Comparison of ENCODE assay signal across 8 mouse cellular contexts in genomic region chr11:71847684-71848367, GRCm38 (mm10).
DNase-seq lines count a peak whose midpoint lies in the region; ATAC-seq and TF ChIP-seq lines count a peak whose summit lies in the region.

No protein-coding gene starts in this region.

- H3K27me3 ChIP-seq in heart, adult 2 months (ENCODE audit: control insufficient read depth, insufficient read depth, low read length), result no peaks in the 10 kb centered on the region
- no peaks in the 10 kb centered on the region for H3K27me3 ChIP-seq in neural tube, embryonic 13.5 days
- H3K27me3 ChIP-seq in neural tube, embryonic 15.5 days (replicated peaks), result no peaks in the 10 kb centered on the region
- H3K27me3 ChIP-seq in midbrain, postnatal 0 days (ENCODE audit: insufficient read depth, low read length), result no peaks in the 10 kb centered on the region

- TF ChIP-seq POLR2A in heart, adult 2 months (IDR thresholded peaks at IDR 0.05; ENCODE audit: insufficient read depth, low read depth, low read length), result no peak

- no peaks in the 10 kb centered on the region for H3K36me3 ChIP-seq in heart, adult 2 months (ENCODE audit: control insufficient read depth, insufficient read depth, low read length)
- H3K36me3 ChIP-seq in neural tube, embryonic 13.5 days, result no peaks in the 10 kb centered on the region
- H3K36me3 ChIP-seq in neural tube, embryonic 15.5 days, result no peaks in the 10 kb centered on the region
- no peaks in the 10 kb centered on the region for H3K36me3 ChIP-seq in midbrain, postnatal 0 days (ENCODE audit: insufficient read depth, low read length)

- H3K79me2 ChIP-seq in heart, adult 2 months (replicated peaks; ENCODE audit: control insufficient read depth, insufficient read depth, low read length), result no peaks in the 10 kb centered on the region

- no peaks in the 10 kb centered on the region for H3K9me3 ChIP-seq in neural tube, embryonic 13.5 days
- H3K9me3 ChIP-seq in neural tube, embryonic 15.5 days (replicated peaks), result no peaks in the 10 kb centered on the region
- H3K9me3 ChIP-seq in midbrain, postnatal 0 days (ENCODE audit: low read length), result no peaks in the 10 kb centered on the region

- peak; percentile 83 for TF ChIP-seq CTCF in heart, adult 2 months (IDR thresholded peaks at IDR 0.05)
- peak; percentile 76 for TF ChIP-seq CTCF in midbrain, postnatal 0 days (IDR thresholded peaks at IDR 0.05)

- no peaks in the 10 kb centered on the region; the same call in 1 of the 2 replicates for H3K4me1 ChIP-seq in heart, adult 2 months (ENCODE audit: control insufficient read depth, insufficient read depth, low read length)
- H3K4me1 ChIP-seq in neural tube, embryonic 13.5 days (replicated peaks), result no peaks in the 10 kb centered on the region
- peaks cover 6% of the 10 kb centered on the region for H3K4me1 ChIP-seq in neural tube, embryonic 15.5 days
- no peaks in the 10 kb centered on the region for H3K4me1 ChIP-seq in midbrain, postnatal 0 days (ENCODE audit: insufficient read depth, low read length)

- no peak for TF ChIP-seq EP300 in heart, adult 2 months (IDR thresholded peaks at IDR 0.05; ENCODE audit: insufficient read depth, low read depth, low read length)

- no peak overlapping the region for H3K9ac ChIP-seq in heart, adult 2 months (ENCODE audit: low read depth, low read length)
- no peak overlapping the region for H3K9ac ChIP-seq in neural tube, embryonic 13.5 days
- H3K9ac ChIP-seq in neural tube, embryonic 15.5 days (replicated peaks), result no peak overlapping the region
- H3K9ac ChIP-seq in midbrain, postnatal 0 days (replicated peaks; ENCODE audit: low read length, poor library complexity, severe bottlenecking), result no peak overlapping the region

- intact Hi-C loops in heart, adult 2 months (cut with DNase I), result loop anchor here (1.0 to 10.0 kb wide), 3 partner anchors 71 to 503 kb away; no protein-coding TSS in a partner anchor

- no peak overlapping the region for H3K27ac ChIP-seq in heart, adult 2 months
- no peak overlapping the region for H3K27ac ChIP-seq in neural tube, embryonic 13.5 days (replicated peaks)
- no peak overlapping the region for H3K27ac ChIP-seq in neural tube, embryonic 15.5 days (replicated peaks)
- no peak overlapping the region for H3K27ac ChIP-seq in midbrain, postnatal 0 days (ENCODE audit: low read depth, low read length)

- no peak overlapping the region for H3K4me2 ChIP-seq in neural tube, embryonic 13.5 days
- H3K4me2 ChIP-seq in neural tube, embryonic 15.5 days, result no peak overlapping the region
- H3K4me2 ChIP-seq in midbrain, postnatal 0 days (ENCODE audit: low read depth, low read length, poor library complexity, severe bottlenecking), result no peak overlapping the region

- no peak overlapping the region for H3K4me3 ChIP-seq in heart, adult 2 months
- H3K4me3 ChIP-seq in neural tube, embryonic 13.5 days, result no peak overlapping the region
- no peak overlapping the region for H3K4me3 ChIP-seq in neural tube, embryonic 15.5 days (replicated peaks)
- H3K4me3 ChIP-seq in midbrain, postnatal 0 days (ENCODE audit: low read depth, low read length), result no peak overlapping the region

- 60% methylated on average over 9 of the region's 9 CpGs for WGBS in heart, adult 2 months
- 51% methylated on average over 9 of the region's 9 CpGs for WGBS in neural tube, embryonic 13.5 days
- WGBS in neural tube, embryonic 15.5 days, result 53% methylated on average over 9 of the region's 9 CpGs
- WGBS in midbrain, postnatal 0 days, result 68% methylated on average over 9 of the region's 9 CpGs

- DNase-seq in heart, adult 2 months, result no peak
- no peak for DNase-seq in heart, adult 9 months (ENCODE audit: low spot score in 2 of 2)
- DNase-seq in cerebellum, postnatal 14 days, result peak; percentile 39 to 45
- DNase-seq in midbrain, postnatal 0 days (ENCODE audit: low spot score), result peak; percentile 28
- DNase-seq in ovary, adult 18-20 months (ENCODE audit: low spot score), result no peak
- DNase-seq in spleen, adult 12 weeks (ENCODE audit: low spot score), result no peak

- 0 out of 2 replicates have a peak, but pooled peaks have one; percentile 27 for ATAC-seq in neural tube, embryonic 13.5 days (ENCODE audit: low read depth)
- ATAC-seq in neural tube, embryonic 15.5 days (ENCODE audit: low FRiP score), result no peak
- no peak for ATAC-seq in midbrain, postnatal 0 days (ENCODE audit: low FRiP score)

Comparison
In these comparisons a context has a peak if more than half of its experiments do, and no peak if none do; other contexts are left out.
1. DNase-seq: peak in cerebellum, postnatal 14 days (2 of 2) and midbrain, postnatal 0 days (single experiment); none in heart, adult 2 months (0 of 2), heart, adult 9 months (0 of 2), ovary, adult 18-20 months (single experiment) and spleen, adult 12 weeks (single experiment).